Mouse (Mus musculus) NIH3T3 (cell line): ENCODE results near the gene Olfr1134.
"Not testable (repeated sequence)": the region's sequence is repeated elsewhere in the genome, so short reads cannot be mapped to it uniquely, and the experiment has no call there.

Source experiments
- DNase-seq: peaks from one replicate; pipeline ENCODE4 v3.0.0-alpha.2; 2012; ENCODE audit warnings: low read depth

Olfr1134 gene

GRCm38 (mm10) chr2:87658360-87658759, at the start of gene Olfr1134:
Gene Olfr1134, minus strand, starts transcription at chr2:87658460.
- DNase-seq, result no peak

DNA sequence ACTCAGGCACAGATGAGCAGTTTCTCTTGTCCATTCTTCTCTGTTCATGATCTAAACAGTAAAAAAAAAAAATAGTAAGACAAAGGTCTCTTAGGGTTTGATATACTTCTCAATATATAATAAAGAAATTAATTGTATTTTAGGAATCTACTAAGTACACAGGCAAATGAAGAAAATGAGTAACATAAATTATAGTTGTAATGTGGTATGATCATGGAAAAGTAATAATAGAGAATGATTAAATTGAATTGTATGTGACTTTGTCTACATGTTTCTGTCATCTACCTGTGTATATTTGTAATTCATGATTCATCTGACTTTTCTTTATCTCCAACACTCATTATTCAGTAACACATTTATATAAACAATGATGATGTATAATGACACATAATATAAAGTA, 35.6 kb upstream of the Olfr1134 start, which contains the start of gene Olfr1136:
Gene Olfr1136 (minus strand): TSS at position 101 of the 400 bp plus-strand sequence.
- no peak for DNase-seq

DNA sequence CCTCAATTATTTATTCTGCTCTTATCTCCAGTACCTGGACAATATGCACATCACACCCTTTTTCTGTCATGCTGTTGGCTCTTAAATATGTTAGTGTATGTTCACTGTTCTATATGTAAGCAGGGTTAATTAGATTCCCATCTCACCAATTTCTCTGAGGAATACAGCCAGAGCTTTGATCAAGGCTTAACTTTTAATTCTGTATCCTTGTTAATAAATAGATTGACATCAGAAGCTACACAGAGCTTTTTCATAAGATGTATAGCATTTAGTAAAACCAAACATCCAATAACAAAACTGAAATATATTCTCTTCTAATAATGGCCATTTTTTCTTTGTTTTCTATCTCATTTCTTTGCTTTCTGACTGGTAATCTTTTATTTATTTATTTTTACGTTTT, 15.3 kb upstream of the Olfr1134 start, which contains the start of gene Olfr1135:
Gene Olfr1135 (minus strand): TSS at position 101 of the 400 bp plus-strand sequence.
- DNase-seq, result no peak

GRCm38 (mm10) chr2:87647274-87647673, 11.0 kb downstream of the Olfr1134 start, which contains the start of gene Olfr1133:
Gene Olfr1133, minus strand, starts transcription at chr2:87647374.
- no peak for DNase-seq

GRCm38 (mm10) chr2:87642441-87642840, 15.8 kb downstream of the Olfr1134 start:
- no peak for DNase-seq

DNA sequence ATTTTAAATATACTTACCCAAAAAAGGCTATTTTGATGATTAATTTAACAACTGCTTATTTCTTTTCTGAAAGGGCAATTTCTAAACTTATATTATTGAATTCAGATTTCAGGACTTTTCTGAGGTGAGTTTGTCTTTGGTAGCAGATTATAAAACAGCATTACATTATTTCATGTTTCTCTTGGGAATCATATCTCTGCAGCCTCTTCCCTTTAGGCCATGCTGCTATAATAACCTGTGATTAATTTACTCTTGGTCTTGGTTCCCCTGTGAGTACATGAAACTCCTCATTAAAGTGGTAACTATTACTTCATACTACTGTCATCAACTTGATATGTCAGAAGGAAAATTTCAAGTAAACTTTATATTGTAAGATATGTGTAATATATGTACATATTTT, 20.8 kb downstream of the Olfr1134 start, which contains the start of gene Olfr1132:
Gene Olfr1132 (minus strand): TSS at position 101 of the 400 bp plus-strand sequence.
- DNase-seq, result no peak

- no peak for DNase-seq
Measured at GRCm38 (mm10) chr2:87626804-87627203, 31.5 kb downstream of the Olfr1134 start, which contains the start of gene Olfr1131. Gene Olfr1131, plus strand, starts transcription at chr2:87627104.

- DNase-seq, result not testable (repeated sequence)
Measured at GRCm38 (mm10) chr2:87605912-87606311, 52.3 kb downstream of the Olfr1134 start, which contains the start of gene Olfr1130. Gene Olfr1130, plus strand, starts transcription at chr2:87606212.
